Comparison of ENCODE assay signal across 13 mouse cellular contexts in the genomic region with DNA sequence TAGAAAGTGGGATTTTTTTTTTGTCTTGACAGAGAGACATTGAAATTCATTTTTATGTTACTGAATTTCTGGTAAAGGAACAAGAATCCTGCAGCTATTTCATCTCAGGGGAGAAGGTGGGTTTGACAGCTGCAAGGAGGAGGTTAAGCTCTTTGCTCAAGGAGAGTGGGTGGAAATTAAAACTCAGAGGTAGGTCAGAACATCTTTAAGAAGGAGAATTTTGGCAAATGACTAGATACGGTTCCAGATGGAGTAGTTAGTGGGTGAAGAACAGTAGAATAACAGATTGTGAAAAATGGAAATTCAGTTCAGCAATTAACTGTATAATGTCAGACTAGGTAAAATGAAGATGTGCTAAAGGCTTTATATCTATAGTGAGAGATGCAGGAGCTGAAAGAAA.
"Had no signal": no experiment of that assay in that cellular context is flagged by ENCODE, and none has a peak within 500 bp of the region (broad histone marks: within the 10 kb centered on the region; RNA-seq: fewer than 3 reads in every experiment).

No protein-coding gene starts in this region.

- H3K4me3 ChIP-seq: liver, embryonic 13.5 days had no signal

- DNase-seq: kidney, adult 2 months; kidney, postnatal 25 days; layer of hippocampus, adult 9-11 months; liver, embryonic 13.5 days; lung, adult 2 months; lung, postnatal 14 days; lung, postnatal 4 days; midbrain, embryonic 14.5 days; right cerebral cortex, postnatal 14 days; thymus, adult 2 months; thymus, postnatal 14 days; thymus, postnatal 4 days had no signal

- H3K27ac ChIP-seq: kidney, postnatal 0 days; liver, embryonic 13.5 days had no signal
